Mouse (Mus musculus) intestine, embryonic 16.5 days (tissue): ENCODE data around the gene Stambpl1. TPM values are rescaled to one million over a fixed set of nuclear protein-coding genes. Genes with fewer than 3 reads are reported as not detected.

Source experiments
- ATAC-seq: fragments of 200-750 bp; cut with Nextera tagmentation; 2 replicates; pipeline ENCODE4 v1.8.0; 2017; ENCODE audit warnings: moderate TSS enrichment, moderate library complexity
- H3K27ac ChIP-seq: fragments of 300-500 bp; sonication (generic); 2 replicates; pipeline ENCODE4 v1.5.1; 2014; ENCODE audit warnings: mild to moderate bottlenecking, low read length
- H3K27me3 ChIP-seq: fragments of 300-500 bp; sonication (generic); replicated peaks from 2 replicates; pipeline ENCODE4 v1.6.1; 2014; ENCODE audit warnings: low read length, control low read depth, mixed read lengths; ENCODE audit not compliant: control insufficient read depth, insufficient read depth
- H3K36me3 ChIP-seq: fragments of 300-500 bp; sonication (generic); 2 replicates; pipeline ENCODE4 v1.6.1; 2014; ENCODE audit warnings: low read length, control low read depth; ENCODE audit not compliant: control insufficient read depth, insufficient read depth
- H3K4me1 ChIP-seq: fragments of 300-500 bp; sonication (generic); 2 replicates; pipeline ENCODE4 v1.6.1; 2014; ENCODE audit warnings: low read length, control low read depth, mixed read lengths; ENCODE audit not compliant: control insufficient read depth, insufficient read depth
- H3K4me2 ChIP-seq: fragments of 300-500 bp; sonication (generic); 2 replicates; pipeline ENCODE4 v1.6.1; 2014; ENCODE audit warnings: low read depth, low read length, control low read depth
- H3K4me3 ChIP-seq: fragments of 300-500 bp; sonication (generic); 2 replicates; pipeline ENCODE4 v1.5.1; 2014; ENCODE audit warnings: mild to moderate bottlenecking, low read length
- H3K9ac ChIP-seq: fragments of 300-500 bp; sonication (generic); 2 replicates; pipeline ENCODE4 v1.6.1; 2014; ENCODE audit warnings: low read depth, low read length
- H3K9me3 ChIP-seq: fragments of 300-500 bp; sonication (generic); 2 replicates; pipeline ENCODE4 v1.6.1; 2016; ENCODE audit warnings: low read length, control low read depth; ENCODE audit not compliant: control insufficient read depth
- WGBS: fragments of 180-500 bp; shearing (Covaris S2); extraction: QIAGEN DNeasy Blood & Tissue Kit; methylation state at CpG from one replicate; pipeline ENCODE4 v1.1.7; 2014; 5-methylcytosine and 5-hydroxymethylcytosine counted together
- polyA plus RNA-seq: library from polyadenylated mRNA; unstranded; fragments of >200 nt; fragmentation: Nextera tagmentation; extraction: Ambion mirVana; gene quantifications from 2 replicates; pipeline ENCODE4 v1.2.1, GENCODE M21; 2015

The Stambpl1 gene
- polyA plus RNA-seq, 1 experiment from 2014 or later: 22.9 TPM

DNA sequence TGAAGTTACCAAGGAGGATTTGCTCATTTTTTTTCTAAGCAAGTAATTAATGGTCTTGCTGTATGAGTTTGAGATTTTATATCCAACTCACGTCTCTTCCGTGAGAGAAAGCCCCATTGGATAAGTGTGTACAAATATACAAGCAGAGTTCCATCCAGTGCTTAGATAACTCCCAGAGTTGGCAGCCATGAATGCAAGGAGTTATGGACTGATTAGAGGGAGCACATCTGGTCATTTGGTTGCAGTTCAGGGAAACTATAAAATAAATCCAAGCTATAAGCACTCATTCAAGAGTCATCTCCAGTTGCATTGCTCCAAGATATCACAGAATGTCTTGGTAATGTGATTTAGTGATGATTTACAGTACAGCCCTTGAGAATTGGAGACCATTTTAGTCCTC, 64.9 kb downstream of the Stambpl1 start:
- no peaks in the 10 kb centered on the region for H3K36me3 ChIP-seq
- H3K9ac ChIP-seq: no peak overlapping the region
- H3K9me3 ChIP-seq: no peaks in the 10 kb centered on the region
- H3K4me3 ChIP-seq: no peak overlapping the region
- 64% methylated on average over 2 of the region's 2 CpGs for WGBS
- H3K4me1 ChIP-seq: no peaks in the 10 kb centered on the region; the same call in 1 of the 2 replicates
- no peaks in the 10 kb centered on the region for H3K27me3 ChIP-seq
- H3K4me2 ChIP-seq: no peak overlapping the region
- peak; percentile 30; the same call in 1 of the 2 replicates for ATAC-seq
- no peak overlapping the region for H3K27ac ChIP-seq

DNA sequence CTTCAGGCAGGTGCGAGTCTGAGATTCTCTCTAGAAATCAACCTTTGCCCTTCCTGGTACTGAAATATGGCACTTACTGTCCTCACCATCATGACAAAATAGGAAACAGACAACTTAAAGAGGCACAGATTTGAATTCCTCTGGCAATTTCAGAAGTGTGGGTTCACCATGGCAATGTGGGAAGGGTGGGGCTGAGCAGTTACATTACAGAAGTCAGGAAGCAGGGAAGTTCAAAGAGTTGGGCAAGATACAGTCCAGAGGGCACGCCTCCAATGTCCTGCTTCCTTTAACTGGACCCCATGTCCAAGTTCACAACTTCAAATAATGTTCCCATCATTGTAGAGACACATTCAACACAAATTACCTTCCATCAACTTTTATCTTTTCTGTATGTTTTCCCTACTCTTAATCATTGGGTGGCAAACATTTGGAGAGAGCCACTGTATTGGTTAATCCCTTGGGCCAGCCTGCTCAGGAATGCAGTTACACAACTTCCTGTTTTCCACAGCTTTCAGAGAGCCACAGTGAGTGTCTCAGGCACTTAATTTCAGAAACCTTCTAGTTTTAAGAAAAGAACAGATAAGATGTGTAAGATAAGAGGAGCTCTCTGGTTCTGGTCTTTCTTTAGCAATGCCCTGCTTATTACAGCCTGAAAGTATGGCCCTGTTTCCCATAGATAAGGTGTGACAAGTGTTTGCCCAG, 70.4 kb downstream of the Stambpl1 start:
- ATAC-seq: 0 out of 2 replicates have a peak, but pooled peaks have one; percentile 38
- Histone ChIP-seq H3K27ac (no peak overlapping the region), H3K4me3 (no peak overlapping the region), H3K4me2 (no peak overlapping the region), H3K4me1 (no peaks in the 10 kb centered on the region), H3K9ac (no peak overlapping the region), H3K36me3 (no peaks in the 10 kb centered on the region), H3K27me3 (no peaks in the 10 kb centered on the region), H3K9me3 (no peaks in the 10 kb centered on the region)
- WGBS: 74% methylated on average over 2 of the region's 2 CpGs

DNA sequence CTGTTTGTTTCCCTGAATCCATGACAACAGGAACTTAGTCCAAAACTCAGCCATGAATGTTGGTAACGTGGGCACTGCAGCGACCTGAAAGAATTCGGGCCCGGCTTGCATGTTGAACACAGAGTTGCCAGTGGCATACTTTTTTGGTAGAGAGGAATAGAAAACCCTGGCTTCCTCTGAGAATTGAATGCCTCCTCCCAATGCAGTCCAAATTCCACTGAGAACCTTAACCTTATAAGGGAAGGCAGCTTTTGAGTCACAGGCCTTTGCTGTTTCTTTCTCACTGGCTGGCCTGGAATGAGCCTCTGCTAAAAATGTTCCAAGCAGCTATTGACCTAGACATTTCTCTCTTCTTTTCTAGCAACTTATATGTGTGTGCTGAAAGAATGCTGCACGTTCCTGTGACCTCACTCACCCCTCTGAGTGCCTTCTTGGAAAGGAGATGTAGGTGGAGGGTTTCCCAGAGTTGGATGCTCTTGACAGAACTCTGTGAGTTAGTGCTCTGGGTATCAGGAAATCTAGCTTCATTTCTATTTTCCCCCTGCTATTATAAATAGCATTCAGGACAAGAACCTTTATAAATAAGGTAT, 73.7 kb downstream of the Stambpl1 start:
- H3K4me2 ChIP-seq: no peak overlapping the region
- WGBS: 64% methylated on average over 5 of the region's 5 CpGs
- H3K27me3 ChIP-seq: no peaks in the 10 kb centered on the region
- H3K4me1 ChIP-seq: no peaks in the 10 kb centered on the region
- no peaks in the 10 kb centered on the region for H3K9me3 ChIP-seq
- H3K9ac ChIP-seq: no peak overlapping the region
- no peak overlapping the region for H3K4me3 ChIP-seq
- ATAC-seq: peak; percentile 34; the same call in 1 of the 2 replicates
- H3K36me3 ChIP-seq: no peaks in the 10 kb centered on the region
- H3K27ac ChIP-seq: peak overlapping the region; percentile 65

DNA sequence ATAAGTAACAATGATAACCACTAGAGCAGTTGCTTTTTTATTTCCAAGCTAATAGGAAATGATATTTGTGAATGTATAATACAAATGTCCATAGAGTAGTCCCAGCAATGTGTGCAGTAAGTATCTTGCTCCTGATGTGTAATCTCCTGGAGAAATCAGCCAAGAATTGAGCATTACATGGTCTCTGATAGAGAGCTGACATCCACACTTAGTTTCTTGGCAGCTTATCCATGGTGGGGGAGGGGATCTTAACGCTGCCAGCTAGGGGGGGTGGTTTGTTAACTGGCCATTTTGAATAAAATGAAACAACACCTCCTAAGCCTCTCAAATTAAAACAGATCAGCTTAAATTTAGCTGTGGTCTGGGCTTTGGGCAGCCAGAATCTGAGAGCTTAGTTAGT, 77.0 kb downstream of the Stambpl1 start:
- WGBS: 51% methylated on average over 1 of the region's 1 CpGs
- Histone ChIP-seq H3K4me1 (no peaks in the 10 kb centered on the region), H3K27ac (no peak overlapping the region), H3K36me3 (no peaks in the 10 kb centered on the region), H3K4me2 (no peak overlapping the region), H3K27me3 (no peaks in the 10 kb centered on the region), H3K4me3 (no peak overlapping the region), H3K9ac (no peak overlapping the region), H3K9me3 (no peaks in the 10 kb centered on the region)
- ATAC-seq: no peak

DNA sequence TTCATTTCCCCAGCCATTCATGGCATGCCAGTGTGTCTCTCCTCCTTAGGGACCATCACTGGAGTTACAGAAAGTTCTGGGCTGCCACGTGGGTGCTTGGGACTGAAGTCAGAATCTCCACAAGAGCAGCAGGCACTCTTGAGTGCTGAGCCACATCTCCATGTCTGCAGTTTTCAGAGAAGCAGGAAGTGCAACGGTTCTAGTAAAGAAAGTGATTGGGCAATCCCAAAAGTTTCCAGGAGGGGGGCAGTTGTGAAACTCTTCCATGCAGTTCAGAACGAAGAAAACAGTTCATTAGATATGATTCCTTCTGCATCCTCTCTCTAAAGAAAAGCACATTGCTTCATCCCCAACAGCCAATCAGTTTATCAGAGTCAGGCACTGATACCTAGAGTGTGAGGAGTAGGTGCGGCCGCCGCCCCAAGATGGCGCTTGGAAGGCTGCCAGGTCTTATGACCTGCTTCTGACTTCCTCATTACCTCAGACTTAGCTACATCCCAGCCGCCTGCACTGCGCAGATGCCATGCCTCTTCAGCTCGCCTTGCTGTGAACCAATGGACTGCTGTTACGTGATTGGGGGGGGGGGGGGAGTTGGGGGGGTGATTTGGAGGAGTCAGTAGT, 78.2 kb downstream of the Stambpl1 start:
- Histone ChIP-seq H3K36me3 (no peaks in the 10 kb centered on the region), H3K4me2 (no peak overlapping the region)
- peak; percentile 85 for ATAC-seq

DNA sequence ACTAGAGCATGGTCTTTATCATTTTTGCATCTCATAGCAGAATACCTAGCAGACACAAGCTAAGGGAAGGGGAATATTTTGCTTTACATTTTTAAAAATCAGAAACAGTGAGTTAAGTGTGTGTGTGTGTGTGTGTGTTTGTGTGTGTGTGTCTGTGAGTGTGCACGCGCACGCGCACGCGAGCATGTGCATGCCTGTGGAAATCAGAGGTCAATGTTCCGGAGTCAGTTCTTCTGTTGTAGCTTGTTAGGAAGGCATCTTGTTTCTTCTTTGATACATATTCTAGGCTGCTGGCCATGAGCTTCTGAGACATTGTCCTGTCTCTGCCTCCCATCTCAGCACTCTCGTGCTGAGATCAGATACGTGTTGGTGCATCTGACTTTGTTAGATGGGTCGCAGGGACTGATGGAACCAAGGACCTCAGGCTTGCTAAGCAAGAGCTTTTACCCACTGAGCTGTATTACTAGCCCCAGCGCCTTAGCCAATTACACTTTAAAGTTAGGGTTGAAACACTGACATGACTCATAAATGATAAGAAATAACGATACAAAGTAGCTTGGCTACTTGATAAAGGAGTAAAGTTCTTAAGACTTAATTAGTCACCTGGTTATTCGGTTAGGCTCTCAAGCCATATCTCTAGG, 78.9 kb downstream of the Stambpl1 start:
- Histone ChIP-seq H3K9me3 (no peaks in the 10 kb centered on the region), H3K36me3 (no peaks in the 10 kb centered on the region), H3K27ac (peak overlapping the region; percentile 58; the same call in 1 of the 2 replicates), H3K4me3 (no peak overlapping the region), H3K4me2 (no peak overlapping the region), H3K4me1 (no peaks in the 10 kb centered on the region), H3K9ac (no peak overlapping the region), H3K27me3 (no peaks in the 10 kb centered on the region)
- 88% methylated on average over 13 of the region's 13 CpGs for WGBS
- ATAC-seq: peak; percentile 76

More for the DNA sequence above, 78.2 kb downstream of the Stambpl1 start:
- Histone ChIP-seq H3K4me1 (no peaks in the 10 kb centered on the region), H3K27me3 (no peaks in the 10 kb centered on the region), H3K27ac (no peak overlapping the region; the same call in 1 of the 2 replicates), H3K9me3 (no peaks in the 10 kb centered on the region), H3K9ac (no peak overlapping the region), H3K4me3 (no peak overlapping the region)
- 72% methylated on average over 11 of the region's 11 CpGs for WGBS

DNA sequence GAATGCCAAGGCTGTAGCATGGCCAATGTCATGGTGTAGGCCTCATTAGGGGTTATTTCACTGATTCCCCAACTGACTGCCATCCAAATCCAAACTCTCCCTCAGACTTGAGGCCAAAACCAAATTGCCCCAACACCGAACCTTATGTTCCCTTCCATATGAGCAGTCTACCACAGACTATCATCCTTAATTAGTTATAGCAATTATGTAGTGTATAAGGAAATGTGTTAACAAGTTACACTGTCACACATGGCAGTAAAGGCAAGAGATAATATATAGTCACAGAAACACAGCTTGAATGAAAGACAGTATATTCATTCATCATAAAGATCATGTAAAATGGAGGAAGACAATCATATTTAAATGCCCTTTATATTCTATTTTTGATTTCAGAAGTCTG, 81.0 kb downstream of the Stambpl1 start:
- Histone ChIP-seq H3K4me1 (no peaks in the 10 kb centered on the region), H3K36me3 (no peaks in the 10 kb centered on the region), H3K9ac (no peak overlapping the region), H3K27me3 (no peaks in the 10 kb centered on the region), H3K4me3 (no peak overlapping the region), H3K4me2 (no peak overlapping the region), H3K27ac (no peak overlapping the region), H3K9me3 (no peaks in the 10 kb centered on the region)
- ATAC-seq: no peak
- WGBS: 98% methylated on average over 1 of the region's 1 CpGs

DNA sequence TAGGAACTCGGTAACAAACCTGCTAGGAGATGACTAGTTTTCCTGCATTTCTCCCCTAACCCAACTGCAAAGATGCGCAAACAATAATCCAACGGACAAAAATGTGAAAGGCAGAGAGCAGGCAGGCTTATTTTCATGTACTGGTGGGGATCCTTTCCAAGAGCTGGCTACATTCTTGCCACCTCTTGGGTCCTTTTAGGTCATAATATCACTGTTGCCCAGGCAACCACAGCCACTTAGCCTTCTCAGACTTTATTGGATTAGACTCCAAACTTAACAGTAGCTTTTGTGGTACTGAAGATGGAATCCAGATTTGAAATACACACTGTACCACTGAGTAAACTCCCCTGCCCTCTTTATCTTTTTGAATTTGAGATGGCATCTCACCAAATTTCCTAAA, 86.0 kb downstream of the Stambpl1 start:
- WGBS: 84% methylated on average over 3 of the region's 3 CpGs
- no peak overlapping the region for H3K9ac ChIP-seq
- no peak overlapping the region for H3K4me2 ChIP-seq
- no peaks in the 10 kb centered on the region for H3K9me3 ChIP-seq
- no peaks in the 10 kb centered on the region for H3K36me3 ChIP-seq
- no peaks in the 10 kb centered on the region for H3K27me3 ChIP-seq
- no peak overlapping the region for H3K27ac ChIP-seq
- no peak overlapping the region for H3K4me3 ChIP-seq
- no peaks in the 10 kb centered on the region for H3K4me1 ChIP-seq
- ATAC-seq: no peak

DNA sequence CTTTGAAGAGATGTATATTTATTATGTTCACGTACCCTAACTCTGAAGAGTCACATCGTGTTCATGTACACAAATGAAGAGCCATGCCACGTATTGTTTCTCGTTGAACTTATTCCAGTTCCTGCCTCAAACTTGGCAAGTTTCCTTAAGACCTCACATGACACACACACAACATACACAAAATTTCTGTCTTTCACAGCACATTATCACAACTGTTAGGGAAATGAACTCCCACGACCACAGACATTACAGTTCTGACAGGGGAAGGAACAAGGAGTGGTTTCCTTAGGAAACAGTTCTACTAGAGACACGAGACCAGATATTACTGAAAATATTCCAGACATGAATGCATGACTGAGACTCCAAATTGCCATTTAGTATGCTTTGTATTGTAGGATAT, 91.6 kb downstream of the Stambpl1 start:
- no peaks in the 10 kb centered on the region for H3K9me3 ChIP-seq
- no peak for ATAC-seq
- H3K4me2 ChIP-seq: no peak overlapping the region
- no peaks in the 10 kb centered on the region for H3K36me3 ChIP-seq
- H3K4me3 ChIP-seq: no peak overlapping the region
- H3K9ac ChIP-seq: no peak overlapping the region
- no peaks in the 10 kb centered on the region for H3K27me3 ChIP-seq
- WGBS: 60% methylated on average over 6 of the region's 6 CpGs
- no peak overlapping the region for H3K27ac ChIP-seq
- H3K4me1 ChIP-seq: no peaks in the 10 kb centered on the region
